Mouse (Mus musculus): Measurements from ENCODE around the gene Phc2.

DNA sequence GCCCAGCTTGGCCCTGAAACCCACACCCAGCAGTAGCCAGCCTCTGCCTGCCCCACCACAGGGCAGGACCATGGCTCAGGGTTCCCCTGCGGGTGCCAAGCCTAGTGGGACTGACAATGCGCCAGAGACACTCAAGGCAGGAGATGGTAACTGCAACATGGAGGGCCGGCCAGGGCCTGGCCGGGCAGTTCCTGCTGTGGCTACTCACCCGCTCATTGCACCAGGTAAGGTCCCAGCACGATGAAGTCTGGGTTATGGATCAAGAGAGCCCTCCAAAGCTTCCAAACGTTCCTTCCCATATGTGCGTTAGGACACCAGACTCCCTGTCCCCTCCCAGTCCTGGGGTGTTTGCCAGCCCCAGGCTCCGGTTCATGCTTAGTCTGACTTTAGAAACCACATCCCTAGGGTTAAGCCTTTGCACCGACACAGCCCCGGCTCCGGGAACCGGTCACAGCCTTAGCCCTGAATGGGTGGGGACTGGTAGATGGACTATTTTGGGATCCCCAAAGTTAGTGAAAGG is 57.7 kb downstream of the Phc2 start:
- no peak for TF ChIP-seq EP300 (optimal IDR thresholded peaks at IDR 0.05)
- no peak for TF ChIP-seq CTCF (IDR thresholded peaks at IDR 0.05; ENCODE audit: low read depth)

Measured in stomach, postnatal 0 days (tissue).